Mouse (Mus musculus): Measurements from ENCODE around the gene Agbl4. TPM values are rescaled to one million over a fixed set of nuclear protein-coding genes. Genes with fewer than 3 reads are reported as not detected.

Agbl4 gene
- polyA plus RNA-seq, 1 experiment from 2014 or later = 2.3 TPM

GRCm38 (mm10) chr4:111579115-111579862 is 1181.8 kb downstream of the Agbl4 start:
- Histone ChIP-seq H3K9me3 (replicated peaks) (no peaks in the 10 kb centered on the region), H3K27me3 (replicated peaks) (no peaks in the 10 kb centered on the region), H3K9ac (replicated peaks) (no peak overlapping the region), H3K4me3 (replicated peaks) (no peak overlapping the region), H3K4me2 (no peak overlapping the region), H3K4me1 (peaks cover 15% of the 10 kb centered on the region), H3K27ac (replicated peaks) (no peak overlapping the region), H3K36me3 (no peaks in the 10 kb centered on the region)
- ATAC-seq (ENCODE audit: low FRiP score) = no peak; the same call in 1 of the 2 replicates
- 40% methylated on average over 4 of the region's 4 CpGs for WGBS

GRCm38 (mm10) chr4:111579863-111580224 is 1182.4 kb downstream of the Agbl4 start:
- H3K27me3 ChIP-seq (replicated peaks) = no peaks in the 10 kb centered on the region
- 43% methylated on average over 4 of the region's 4 CpGs for whole genome bisulfite sequencing
- ATAC-seq (ENCODE audit: low FRiP score) = no peak
- no peaks in the 10 kb centered on the region for H3K36me3 ChIP-seq
- no peak overlapping the region for H3K4me3 ChIP-seq (replicated peaks)
- H3K9ac ChIP-seq (replicated peaks) = no peak overlapping the region
- no peaks in the 10 kb centered on the region for H3K9me3 ChIP-seq (replicated peaks)
- H3K4me1 ChIP-seq = peaks cover 16% of the 10 kb centered on the region
- no peak overlapping the region for H3K27ac ChIP-seq (replicated peaks)
- H3K4me2 ChIP-seq = no peak overlapping the region

GRCm38 (mm10) chr4:111580239-111580638 is 1182.8 kb downstream of the Agbl4 start:
- Histone ChIP-seq H3K27ac (replicated peaks) (no peak overlapping the region), H3K27me3 (replicated peaks) (no peaks in the 10 kb centered on the region), H3K4me3 (replicated peaks) (no peak overlapping the region), H3K4me2 (no peak overlapping the region), H3K36me3 (no peaks in the 10 kb centered on the region), H3K9ac (replicated peaks) (no peak overlapping the region), H3K4me1 (peaks cover 16% of the 10 kb centered on the region), H3K9me3 (replicated peaks) (no peaks in the 10 kb centered on the region)
- WGBS = 100% methylated on average over 1 of the region's 1 CpGs
- no peak for ATAC-seq (ENCODE audit: low FRiP score)

GRCm38 (mm10) chr4:111583562-111584237 is 1186.2 kb downstream of the Agbl4 start:
- H3K27me3 ChIP-seq (replicated peaks) = no peaks in the 10 kb centered on the region
- ATAC-seq (ENCODE audit: low FRiP score) = peak; percentile 34; the same call in 1 of the 2 replicates
- H3K9ac ChIP-seq (replicated peaks) = no peak overlapping the region
- H3K4me2 ChIP-seq = no peak overlapping the region
- H3K27ac ChIP-seq (replicated peaks) = no peak overlapping the region; the same call in 1 of the 2 replicates
- no peaks in the 10 kb centered on the region for H3K36me3 ChIP-seq
- no peaks in the 10 kb centered on the region for H3K9me3 ChIP-seq (replicated peaks)
- H3K4me3 ChIP-seq (replicated peaks) = no peak overlapping the region
- WGBS = 57% methylated on average over 10 of the region's 10 CpGs
- peaks cover 16% of the 10 kb centered on the region for H3K4me1 ChIP-seq

GRCm38 (mm10) chr4:111584286-111584685 is 1186.8 kb downstream of the Agbl4 start:
- no peaks in the 10 kb centered on the region for H3K27me3 ChIP-seq (replicated peaks)
- 78% methylated on average over 7 of the region's 7 CpGs for WGBS
- no peaks in the 10 kb centered on the region for H3K36me3 ChIP-seq
- H3K4me2 ChIP-seq = no peak overlapping the region
- H3K4me3 ChIP-seq (replicated peaks) = no peak overlapping the region
- H3K4me1 ChIP-seq = peaks cover 16% of the 10 kb centered on the region
- no peak overlapping the region for H3K9ac ChIP-seq (replicated peaks)
- H3K27ac ChIP-seq (replicated peaks) = no peak overlapping the region; the same call in 1 of the 2 replicates
- no peaks in the 10 kb centered on the region for H3K9me3 ChIP-seq (replicated peaks)
- no peak for ATAC-seq (ENCODE audit: low FRiP score)

- WGBS = 97% methylated on average over 1 of the region's 1 CpGs
- ATAC-seq (ENCODE audit: low FRiP score) = no peak
- no peak overlapping the region for H3K4me2 ChIP-seq
Observed at GRCm38 (mm10) chr4:111588211-111588610, 1190.8 kb downstream of the Agbl4 start.

GRCm38 (mm10) chr4:111589467-111590170 is 1192.2 kb downstream of the Agbl4 start:
- Histone ChIP-seq H3K4me3 (replicated peaks) (no peak overlapping the region), H3K27ac (replicated peaks) (no peak overlapping the region), H3K36me3 (no peaks in the 10 kb centered on the region), H3K4me2 (no peak overlapping the region), H3K4me1 (no peaks in the 10 kb centered on the region), H3K9me3 (replicated peaks) (no peaks in the 10 kb centered on the region), H3K27me3 (replicated peaks) (no peaks in the 10 kb centered on the region), H3K9ac (replicated peaks) (no peak overlapping the region)
- ATAC-seq (ENCODE audit: low FRiP score) = no peak
- WGBS = 91% methylated on average over 4 of the region's 4 CpGs

More at GRCm38 (mm10) chr4:111588211-111588610, 1190.8 kb downstream of the Agbl4 start:
- no peak overlapping the region for H3K4me3 ChIP-seq (replicated peaks)
- H3K27ac ChIP-seq (replicated peaks) = no peak overlapping the region
- no peaks in the 10 kb centered on the region for H3K9me3 ChIP-seq (replicated peaks)
- no peaks in the 10 kb centered on the region for H3K27me3 ChIP-seq (replicated peaks)
- peaks cover 11% of the 10 kb centered on the region for H3K4me1 ChIP-seq
- H3K36me3 ChIP-seq = no peaks in the 10 kb centered on the region
- H3K9ac ChIP-seq (replicated peaks) = no peak overlapping the region

GRCm38 (mm10) chr4:111594655-111595295 is 1197.3 kb downstream of the Agbl4 start:
- Histone ChIP-seq H3K9me3 (replicated peaks) (no peaks in the 10 kb centered on the region), H3K4me1 (no peaks in the 10 kb centered on the region), H3K4me3 (replicated peaks) (no peak overlapping the region), H3K4me2 (no peak overlapping the region), H3K27ac (replicated peaks) (no peak overlapping the region), H3K9ac (replicated peaks) (no peak overlapping the region), H3K27me3 (replicated peaks) (no peaks in the 10 kb centered on the region), H3K36me3 (no peaks in the 10 kb centered on the region)
- WGBS = 94% methylated on average over 3 of the region's 3 CpGs
- no peak for ATAC-seq (ENCODE audit: low FRiP score)

GRCm38 (mm10) chr4:111597249-111597661 is 1199.8 kb downstream of the Agbl4 start:
- no peak overlapping the region; the same call in 1 of the 2 replicates for H3K27ac ChIP-seq (replicated peaks)
- WGBS = 83% methylated on average over 2 of the region's 2 CpGs
- no peak overlapping the region for H3K4me3 ChIP-seq (replicated peaks)
- H3K36me3 ChIP-seq = no peaks in the 10 kb centered on the region
- no peak overlapping the region for H3K4me2 ChIP-seq
- no peaks in the 10 kb centered on the region for H3K9me3 ChIP-seq (replicated peaks)
- peaks cover 3% of the 10 kb centered on the region; the same call in 1 of the 2 replicates for H3K4me1 ChIP-seq
- H3K9ac ChIP-seq (replicated peaks) = no peak overlapping the region
- H3K27me3 ChIP-seq (replicated peaks) = no peaks in the 10 kb centered on the region
- peak; percentile 87 for ATAC-seq (ENCODE audit: low FRiP score)

- ATAC-seq (ENCODE audit: low FRiP score) = peak; percentile 20; the same call in 1 of the 2 replicates
- H3K27me3 ChIP-seq (replicated peaks) = no peaks in the 10 kb centered on the region
- H3K4me3 ChIP-seq (replicated peaks) = no peak overlapping the region
- H3K36me3 ChIP-seq = no peaks in the 10 kb centered on the region
- no peak overlapping the region for H3K4me2 ChIP-seq
- H3K27ac ChIP-seq (replicated peaks) = no peak overlapping the region
- H3K4me1 ChIP-seq = peaks cover 3% of the 10 kb centered on the region; the same call in 1 of the 2 replicates
- WGBS = 59% methylated on average over 1 of the region's 1 CpGs
- H3K9me3 ChIP-seq (replicated peaks) = no peaks in the 10 kb centered on the region
- H3K9ac ChIP-seq (replicated peaks) = no peak overlapping the region
Observed at GRCm38 (mm10) chr4:111597986-111598385, 1200.5 kb downstream of the Agbl4 start.

- ATAC-seq (ENCODE audit: low FRiP score) = no peak
- WGBS = 89% methylated on average over 2 of the region's 2 CpGs
- Histone ChIP-seq H3K9me3 (replicated peaks) (no peaks in the 10 kb centered on the region), H3K27ac (replicated peaks) (no peak overlapping the region), H3K4me2 (no peak overlapping the region), H3K27me3 (replicated peaks) (no peaks in the 10 kb centered on the region), H3K36me3 (no peaks in the 10 kb centered on the region), H3K4me1 (peaks cover 3% of the 10 kb centered on the region; the same call in 1 of the 2 replicates), H3K9ac (replicated peaks) (no peak overlapping the region), H3K4me3 (replicated peaks) (no peak overlapping the region)
Observed at GRCm38 (mm10) chr4:111603194-111603593, 1205.7 kb downstream of the Agbl4 start.
